Mouse (Mus musculus): ENCODE measurements around the gene Iqch.

GRCm38 (mm10) chr9:63645084-63645483 lies 42.8 kb upstream of the Iqch start:
- TF ChIP-seq EP300 (IDR thresholded peaks at IDR 0.05; ENCODE audit: insufficient read depth, low read depth, low read length) (no peak), POLR2A (IDR thresholded peaks at IDR 0.05; ENCODE audit: insufficient read depth, low read depth, low read length) (no peak), CTCF (IDR thresholded peaks at IDR 0.05) (no peak)

Data from heart, adult 2 months (tissue).